In genomic region chr5:141899751-141900150, GRCm38 (mm10) we compare ENCODE assay signal across 23 mouse cellular contexts.
DNase-seq lines count a peak whose midpoint lies in the region; ATAC-seq lines count a peak whose summit lies in the region.
"Had no signal": no experiment of that assay in that cellular context is flagged by ENCODE, and none has a peak within 500 bp of the region (broad histone marks: within the 10 kb centered on the region; RNA-seq: fewer than 3 reads in every experiment).

No protein-coding gene starts in this region.

- DNase-seq in heart, adult 11 months: peak; percentile 91
- no peak for DNase-seq in heart, postnatal 25 days (ENCODE audit: low spot score)
- DNase-seq in heart, adult 8-10 months (ENCODE audit: low spot score): peak; percentile 11
- DNase-seq in heart, postnatal 4 days: no peak
- DNase-seq: adrenal gland, adult 2 months; adrenal gland, postnatal 10 days; adrenal gland, postnatal 25 days; cerebellum, adult 11 months; cerebellum, adult 18-20 months; cerebellum, adult 8-10 months; cerebellum, adult 9-11 months; cerebellum, postnatal 14 days; cerebellum, postnatal 36 days; embryo, embryonic 11 days had no signal

- intact Hi-C loops in heart, postnatal 25 days (cut with DNase I): no loop called here

- no peak for ATAC-seq in megakaryocyte, adult 5-6 weeks (ENCODE audit: poor library complexity, severe bottlenecking)
- ATAC-seq: forebrain, embryonic 14.5 days; forebrain, embryonic 16.5 days had no signal

- no peaks in the 10 kb centered on the region for H3K4me1 ChIP-seq in megakaryocyte, embryonic 14.5 days
- H3K4me1 ChIP-seq: embryonic facial prominence, embryonic 12.5 days; forebrain, embryonic 10.5 days; forebrain, embryonic 12.5 days had no signal

- peaks cover 42% of the 10 kb centered on the region for H3K9me3 ChIP-seq in megakaryocyte, embryonic 14.5 days
- H3K9me3 ChIP-seq: embryonic facial prominence, embryonic 12.5 days; embryonic facial prominence, embryonic 15.5 days; forebrain, embryonic 10.5 days; forebrain, embryonic 12.5 days had no signal

- H3K4me3 ChIP-seq in megakaryocyte, embryonic 14.5 days (replicated peaks): peak overlapping the region; percentile 6
- H3K4me3 ChIP-seq: embryonic facial prominence, embryonic 12.5 days; embryonic facial prominence, embryonic 15.5 days; erythroblast, embryonic 14.5 days; forebrain, embryonic 10.5 days; forebrain, embryonic 12.5 days had no signal

- H3K27me3 ChIP-seq in megakaryocyte, embryonic 14.5 days (replicated peaks): no peaks in the 10 kb centered on the region
- H3K27me3 ChIP-seq: embryonic facial prominence, embryonic 12.5 days; embryonic facial prominence, embryonic 15.5 days; forebrain, embryonic 12.5 days had no signal

- H3K36me3 ChIP-seq in megakaryocyte, embryonic 14.5 days (replicated peaks; ENCODE audit: low read length): no peaks in the 10 kb centered on the region
- H3K36me3 ChIP-seq: embryonic facial prominence, embryonic 12.5 days; embryonic facial prominence, embryonic 15.5 days; forebrain, embryonic 10.5 days; forebrain, embryonic 12.5 days had no signal

Comparison
In these comparisons a context has a peak if more than half of its experiments do, and no peak if none do; other contexts are left out.
1. DNase-seq: peak in heart, adult 11 months (single experiment) and heart, adult 8-10 months (single experiment); none in heart, postnatal 25 days (single experiment) and heart, postnatal 4 days (single experiment).